Mouse (Mus musculus) layer of hippocampus, adult 9-11 months (tissue): ENCODE measurements around the gene Tcf21.

Source experiments
- DNase-seq: peaks from one replicate; pipeline ENCODE4 v3.0.0; 2022

The Tcf21 gene

DNA sequence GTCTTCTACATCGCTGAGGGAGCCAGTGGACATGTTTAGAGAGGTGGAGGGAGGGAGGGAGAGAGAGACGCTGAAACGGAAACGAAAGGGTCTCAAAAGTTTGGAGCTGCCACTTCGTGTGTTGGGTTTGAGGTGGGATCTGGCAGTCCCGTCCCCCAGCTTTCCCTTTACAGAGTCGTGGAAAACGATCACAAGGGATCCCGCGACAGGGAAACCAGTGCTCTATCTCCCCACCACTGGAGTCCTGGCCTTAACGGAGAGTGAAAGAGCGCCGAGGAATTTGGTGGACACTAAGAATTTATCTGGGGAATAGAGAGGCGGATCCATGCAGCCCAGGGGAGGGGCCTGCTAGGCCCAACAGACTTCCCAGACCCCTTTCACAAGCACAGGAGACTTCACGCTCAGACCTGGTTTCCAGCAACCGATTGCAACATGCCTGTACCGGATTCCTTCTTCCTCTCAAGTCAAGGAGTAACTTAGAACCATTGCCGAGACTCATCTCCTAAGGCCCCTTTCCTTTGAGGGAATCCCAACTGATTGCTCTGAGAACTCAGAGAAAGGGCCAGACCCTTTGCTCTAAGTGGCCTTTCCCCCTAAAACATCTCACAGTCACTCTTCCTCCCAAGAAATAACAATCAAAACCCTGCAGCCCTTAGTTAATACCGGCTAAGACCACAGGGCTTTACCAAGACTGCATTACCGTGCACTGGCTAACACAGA is at the start of gene Tcf21:
Gene Tcf21 (minus strand): TSS at position 304 of the 720 bp plus-strand sequence.
- no peak for DNase-seq

DNA sequence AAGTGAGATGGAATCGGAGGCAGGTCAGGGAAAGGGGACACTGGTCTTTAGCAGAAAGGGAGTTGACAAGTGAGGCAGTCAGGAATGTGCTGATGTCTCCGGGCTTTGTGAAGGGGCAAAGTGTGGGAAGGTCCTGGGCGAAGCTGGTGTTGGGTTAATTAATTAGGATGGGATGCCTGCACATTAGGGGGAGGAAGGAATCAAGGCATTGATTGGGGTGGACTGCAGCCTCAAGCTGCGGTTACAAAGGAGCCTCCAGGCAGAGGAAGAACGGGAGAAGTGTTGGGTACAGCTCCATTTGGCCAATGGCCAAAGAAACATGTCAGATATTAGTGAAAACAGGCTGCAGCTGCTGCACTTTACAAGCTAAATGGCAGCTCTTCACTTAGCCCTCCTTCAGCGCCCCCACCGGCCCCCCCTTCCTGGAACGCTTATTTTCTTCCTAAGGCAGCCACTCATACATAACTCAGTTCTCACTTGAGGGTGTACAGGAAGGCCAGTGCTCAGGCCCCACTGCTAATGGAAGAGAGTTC is 48.5 kb upstream of the Tcf21 start:
- DNase-seq, result no peak

DNA sequence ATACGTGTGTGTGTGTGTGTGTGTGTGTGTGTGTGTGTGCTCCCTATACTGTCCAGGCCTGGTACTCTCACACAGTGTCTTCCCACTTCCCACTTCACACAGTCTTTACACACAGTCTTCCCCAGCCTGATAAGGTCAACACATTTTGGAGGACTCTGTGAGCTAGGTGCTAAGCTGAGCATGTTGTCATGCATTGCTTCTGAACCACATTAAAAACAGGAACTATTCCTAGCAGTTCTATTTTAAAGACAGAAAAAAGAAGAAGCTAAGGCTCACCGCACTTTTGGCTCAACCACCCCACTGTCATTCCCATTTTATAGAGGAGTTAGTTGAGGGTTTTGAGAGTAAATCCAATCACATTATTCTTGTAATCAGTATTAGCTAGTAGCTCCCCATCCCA is 47.2 kb upstream of the Tcf21 start:
- DNase-seq, result no peak

DNA sequence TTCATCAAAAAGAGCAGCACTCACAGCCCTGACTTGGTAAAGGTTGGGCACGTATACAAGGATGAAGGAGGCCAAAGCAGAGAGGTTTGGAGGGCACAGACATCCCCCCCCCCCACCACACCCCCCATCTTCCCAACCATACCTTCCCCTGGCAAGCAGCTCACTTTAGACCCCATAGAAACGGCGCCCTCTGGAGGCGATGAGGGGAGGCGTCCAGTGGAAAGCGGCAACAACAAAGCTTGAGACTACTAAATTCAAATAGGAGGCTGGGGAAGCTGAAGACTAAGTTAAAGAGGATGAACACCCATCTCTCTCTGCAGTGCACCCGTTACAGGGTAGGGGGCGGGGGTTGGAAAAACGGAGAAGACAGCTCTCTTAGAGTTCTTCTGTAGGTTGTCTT is 38.1 kb upstream of the Tcf21 start:
- DNase-seq, result no peak

DNA sequence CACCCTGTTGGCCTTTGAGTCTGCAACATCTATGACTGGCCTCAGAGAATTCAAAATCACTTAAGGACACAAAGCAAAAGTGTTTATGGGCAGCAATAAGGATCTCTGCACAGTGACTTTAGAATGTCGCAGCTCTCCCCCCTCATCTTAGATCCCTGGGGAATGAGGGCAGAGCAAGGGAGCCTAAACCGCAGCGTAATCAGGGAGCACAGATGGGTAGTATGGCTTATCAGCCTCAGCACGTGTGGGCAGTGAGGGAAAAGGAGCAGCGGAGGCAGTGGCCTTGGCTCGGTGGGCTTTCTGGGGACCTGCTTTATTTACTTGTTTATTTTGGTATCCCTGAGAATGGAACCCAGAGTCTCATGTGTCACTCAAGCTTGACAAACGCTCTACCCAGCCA is 34.4 kb upstream of the Tcf21 start:
- no peak for DNase-seq

DNA sequence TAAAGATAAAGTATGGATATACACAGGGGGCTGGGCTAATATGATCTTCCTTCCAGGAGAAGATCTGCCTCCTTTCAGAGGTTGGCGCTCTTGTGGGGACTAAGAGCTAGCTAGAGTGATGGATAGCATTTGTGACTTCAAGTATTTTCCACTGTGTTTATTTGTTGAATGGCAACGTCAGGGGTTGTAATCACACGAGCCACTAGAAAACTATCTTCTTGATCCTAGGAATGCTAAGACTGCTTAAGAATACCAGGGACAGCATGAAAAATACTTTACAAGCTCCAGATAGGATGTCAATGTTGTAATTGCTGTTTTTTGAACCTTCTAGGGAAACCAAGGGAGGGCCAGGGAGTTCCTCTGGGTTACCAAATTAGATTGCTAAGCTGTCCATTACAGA is 25.4 kb upstream of the Tcf21 start:
- DNase-seq, result no peak

DNA sequence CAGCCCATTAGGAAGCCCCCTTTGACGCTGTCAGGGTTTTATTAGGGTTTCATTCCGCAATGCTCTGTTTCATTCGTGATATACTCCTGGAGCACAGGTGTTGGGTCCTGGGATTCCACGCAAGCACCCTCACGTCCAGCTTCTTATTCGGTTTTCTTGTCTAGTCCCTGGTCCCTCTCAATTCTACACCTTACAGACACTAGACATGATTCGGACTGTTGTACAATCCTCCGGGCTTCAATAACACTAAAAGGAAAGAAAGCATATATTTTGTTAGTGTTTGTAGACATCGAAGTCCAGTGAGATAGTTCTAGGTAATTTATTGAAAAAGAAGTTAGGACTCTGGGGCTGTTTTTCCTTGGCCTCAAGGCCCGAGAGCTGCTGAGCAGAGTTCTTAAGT is 24.8 kb upstream of the Tcf21 start:
- no peak for DNase-seq

DNA sequence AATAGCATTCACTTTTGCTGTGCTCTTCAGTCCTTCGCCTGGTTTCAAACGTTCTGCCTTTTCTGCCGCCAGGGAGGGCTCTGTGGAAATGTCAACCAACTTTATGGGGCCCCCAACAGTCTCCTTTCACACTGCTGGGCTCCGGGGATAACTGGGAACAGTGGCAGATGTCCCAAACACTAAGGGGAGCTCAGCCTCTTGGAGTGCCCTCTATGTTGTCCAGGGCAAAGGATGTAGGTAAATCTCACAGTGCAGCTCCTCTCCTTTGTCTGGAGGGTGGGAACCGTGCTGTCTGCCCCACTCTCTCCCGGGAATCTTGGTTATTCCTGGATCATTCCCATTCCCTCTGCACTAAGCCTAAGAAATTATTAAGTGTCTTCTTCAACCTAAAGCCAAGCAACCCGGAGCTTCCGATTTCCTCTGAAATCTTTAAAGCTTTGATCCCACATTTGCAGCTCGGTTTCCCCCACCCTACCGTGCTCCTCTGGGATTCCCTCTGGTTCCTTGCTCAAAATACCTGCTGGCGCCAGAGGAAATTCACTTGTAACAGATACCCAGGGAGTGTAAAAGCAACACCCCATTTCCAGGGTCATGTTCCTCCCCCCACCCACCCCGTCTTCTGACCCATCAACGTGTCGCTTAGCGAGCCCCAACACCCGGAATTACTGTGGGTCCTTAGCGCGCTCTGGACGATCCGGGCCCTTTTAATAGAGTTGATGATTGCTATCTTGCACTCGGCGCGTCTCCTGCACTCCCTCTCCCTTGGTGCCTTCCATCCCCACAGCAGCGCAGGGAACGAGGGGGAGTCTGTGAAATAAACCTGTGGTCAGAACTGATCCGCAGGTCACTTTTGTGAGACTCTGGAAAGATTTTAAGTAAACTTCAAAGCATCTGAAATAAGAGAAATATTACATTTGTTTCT is 23.7 kb upstream of the Tcf21 start:
- no peak for DNase-seq

DNA sequence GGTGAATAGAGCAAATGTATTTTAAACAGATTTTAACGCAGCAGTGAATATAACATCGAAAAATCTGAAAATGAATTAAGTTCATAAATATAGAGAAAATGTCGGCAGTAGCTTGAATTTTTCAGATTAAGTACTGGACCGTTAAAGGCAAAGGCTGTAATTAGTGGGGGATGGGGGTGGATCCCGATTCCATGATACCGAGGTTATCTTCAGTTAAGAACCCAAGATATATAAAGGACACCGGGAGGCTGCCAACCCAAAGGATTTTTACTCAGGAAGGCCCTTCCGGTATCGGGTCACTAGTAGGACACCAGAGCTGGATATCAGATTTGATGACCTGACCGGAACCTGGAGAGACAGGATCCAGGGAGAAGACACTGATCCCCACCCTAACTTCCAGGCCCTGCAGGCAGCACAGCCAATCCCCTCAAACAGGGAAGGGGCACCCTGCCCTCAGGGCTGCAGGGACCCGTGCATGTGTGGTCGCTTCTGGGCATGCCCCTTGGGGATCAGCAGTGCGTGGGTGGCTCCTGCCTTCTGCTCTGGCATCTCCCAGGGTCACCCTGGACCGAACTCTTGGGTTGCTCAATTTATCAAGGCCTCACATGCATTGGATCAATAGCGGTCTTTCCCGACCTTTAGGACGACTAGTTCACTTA is 22.9 kb upstream of the Tcf21 start:
- DNase-seq, result no peak

DNA sequence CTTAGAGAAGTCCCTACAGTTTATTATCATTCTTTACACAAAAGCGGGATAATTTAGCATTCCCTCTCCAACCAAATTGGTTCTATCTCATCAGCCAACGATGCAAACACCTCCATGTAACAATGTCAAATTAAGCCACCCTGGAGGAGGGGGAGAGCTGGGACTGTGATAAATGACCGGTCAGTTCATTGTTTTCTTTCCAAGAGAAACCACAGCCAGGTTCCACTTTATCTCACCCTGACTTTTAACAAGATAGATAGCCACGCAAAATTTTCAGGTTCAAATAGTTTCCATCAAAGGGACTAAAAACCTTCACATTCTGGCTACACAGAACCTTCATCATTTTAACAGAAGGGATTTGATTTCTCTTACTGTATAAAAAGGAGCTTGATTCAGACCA is 22.1 kb upstream of the Tcf21 start:
- DNase-seq, result no peak

DNA sequence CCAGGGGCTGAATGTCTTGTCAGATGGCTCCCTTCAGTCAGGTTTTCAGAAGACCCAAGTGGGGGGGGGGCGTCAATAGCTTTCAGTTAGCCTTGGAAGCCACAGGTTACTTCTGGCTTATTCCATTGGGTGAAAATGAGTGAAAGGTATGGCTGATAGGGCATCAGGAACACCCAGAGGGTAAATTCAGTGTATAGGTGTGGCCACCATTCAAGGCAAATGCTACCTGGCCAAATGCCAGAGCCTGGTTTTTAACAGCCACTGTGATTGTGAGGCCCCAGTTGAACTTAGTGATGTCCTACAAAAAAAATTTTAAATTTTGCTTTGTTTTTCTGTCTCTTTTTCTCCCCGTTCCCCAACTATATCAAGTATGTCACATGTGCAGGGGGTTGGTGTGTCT is 6.3 kb upstream of the Tcf21 start:
- no peak for DNase-seq

DNA sequence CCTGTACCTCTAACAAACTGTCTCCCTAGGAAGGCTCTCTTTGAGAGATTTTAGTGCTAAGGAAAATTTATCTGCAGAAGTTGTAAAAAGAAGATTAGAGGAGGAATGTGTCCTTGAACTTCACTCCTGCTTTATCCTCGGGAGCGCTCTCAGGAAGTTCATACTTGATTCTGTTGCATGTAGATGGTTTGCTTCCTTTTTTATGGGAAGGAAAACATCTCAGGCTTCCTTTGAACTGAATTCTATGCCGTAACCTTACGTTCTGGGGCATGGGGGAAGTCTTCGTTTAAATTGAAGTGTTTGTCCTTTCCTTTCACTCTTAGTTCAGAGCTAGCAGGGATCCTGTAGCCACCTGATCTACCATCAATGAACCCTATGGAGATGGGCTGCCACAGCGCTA is 2.9 kb upstream of the Tcf21 start:
- no peak for DNase-seq

DNA sequence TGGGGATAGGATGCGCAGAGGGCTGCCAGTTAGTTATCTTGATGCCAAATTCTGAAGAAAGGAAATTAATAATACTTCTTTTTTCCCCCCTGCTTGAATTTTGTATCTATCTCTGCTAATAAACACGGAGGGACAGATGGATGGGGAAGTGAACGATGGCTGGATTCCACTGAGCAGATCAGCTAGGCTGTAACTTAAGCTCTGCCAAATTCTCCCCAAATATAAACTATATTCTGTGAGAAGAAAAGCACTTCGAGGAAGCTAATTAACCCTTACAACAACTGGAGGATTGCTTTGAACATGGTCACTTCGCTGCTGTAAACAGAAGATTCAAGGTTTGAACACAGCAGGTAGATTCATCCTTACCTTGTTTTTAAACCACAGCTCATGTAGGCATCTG is 2.5 kb upstream of the Tcf21 start:
- DNase-seq, result no peak

DNA sequence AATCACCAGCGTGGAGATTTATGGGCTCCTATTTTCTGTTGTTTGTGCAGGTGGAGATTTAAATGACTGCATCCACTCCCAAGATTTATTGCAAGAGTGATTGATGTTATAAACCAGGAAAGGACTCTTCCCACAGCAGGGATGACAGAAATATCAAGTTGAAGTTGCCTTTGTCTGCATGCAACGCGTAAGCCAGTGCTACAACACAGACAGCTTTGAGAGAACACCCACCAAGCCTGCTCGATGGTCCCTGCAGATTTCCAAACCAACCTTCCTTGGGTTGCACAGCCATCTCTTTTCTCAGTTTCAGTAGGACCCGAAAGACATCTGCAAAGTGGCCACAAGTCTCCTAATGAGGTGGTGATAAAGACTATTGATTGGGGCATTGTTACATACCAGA is 1.7 kb upstream of the Tcf21 start:
- no peak for DNase-seq

DNA sequence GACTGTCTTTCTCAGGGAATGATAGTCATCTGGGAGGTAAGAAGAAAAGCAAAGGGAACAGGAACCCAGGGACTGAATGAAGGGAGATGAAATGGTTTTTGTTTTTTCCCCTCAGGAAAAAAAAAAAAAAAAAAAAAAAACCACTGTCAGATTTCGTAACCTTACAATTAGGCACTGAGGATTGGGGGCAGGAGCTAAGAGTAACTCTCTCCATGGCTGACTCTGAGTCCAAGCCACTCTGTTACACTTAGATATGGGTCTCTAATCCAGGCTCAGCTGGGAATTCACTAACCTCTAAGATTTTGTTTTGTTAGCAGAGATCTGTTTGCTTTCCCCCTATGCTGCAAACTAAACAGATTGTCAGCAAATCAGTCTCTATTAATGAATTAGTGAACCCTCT is 1.3 kb upstream of the Tcf21 start:
- no peak for DNase-seq

DNA sequence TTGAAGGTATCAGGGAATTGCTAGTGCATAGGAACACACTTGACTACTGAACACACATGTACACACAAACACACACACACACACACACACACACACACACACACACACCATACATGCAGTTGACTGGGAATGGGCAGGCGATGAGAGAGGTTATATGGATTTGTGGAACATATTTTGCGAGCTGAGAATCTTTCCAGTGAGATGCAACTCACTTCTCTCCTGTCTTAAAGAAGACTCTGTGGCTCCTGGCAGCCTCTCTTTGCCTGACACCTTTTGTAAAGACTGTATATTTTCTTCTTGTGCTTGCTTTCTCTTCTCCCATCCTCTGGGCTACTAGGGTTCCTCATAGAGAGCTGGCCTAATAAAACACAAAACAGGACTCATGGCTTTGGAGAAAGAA is 867 bp upstream of the Tcf21 start:
- no peak for DNase-seq

DNA sequence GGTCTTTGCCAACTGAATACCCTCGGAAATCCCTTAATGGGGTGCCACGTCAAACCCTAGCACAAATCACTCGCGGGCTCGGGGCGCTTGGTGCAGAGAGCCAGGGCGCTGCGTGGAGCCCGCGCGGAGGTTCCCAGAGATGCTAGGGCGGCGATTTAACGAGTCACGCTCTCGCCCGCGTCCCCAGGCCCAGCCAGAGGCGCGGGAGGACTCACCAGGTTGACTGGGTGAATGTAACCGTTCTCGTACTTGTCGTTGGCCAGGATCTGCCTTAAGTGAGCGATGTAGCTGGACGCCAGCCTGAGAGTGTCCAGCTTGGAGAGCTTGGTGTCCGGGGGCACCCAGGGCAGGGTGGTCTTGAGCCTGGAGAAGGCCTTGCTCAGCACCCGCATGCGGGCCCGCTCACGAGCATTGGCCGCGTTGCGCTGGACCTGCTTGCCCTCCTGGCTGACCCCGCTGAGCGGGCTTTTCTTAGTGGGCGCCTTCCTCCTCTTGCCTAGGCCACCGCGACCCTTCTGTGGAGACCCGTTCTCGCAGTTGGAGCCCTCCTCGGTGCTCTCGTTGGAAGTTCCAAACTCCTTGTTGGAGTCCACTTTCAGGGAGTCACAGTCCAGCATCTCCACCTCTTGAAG is 619 bp downstream of the Tcf21 start:
- no peak for DNase-seq

DNA sequence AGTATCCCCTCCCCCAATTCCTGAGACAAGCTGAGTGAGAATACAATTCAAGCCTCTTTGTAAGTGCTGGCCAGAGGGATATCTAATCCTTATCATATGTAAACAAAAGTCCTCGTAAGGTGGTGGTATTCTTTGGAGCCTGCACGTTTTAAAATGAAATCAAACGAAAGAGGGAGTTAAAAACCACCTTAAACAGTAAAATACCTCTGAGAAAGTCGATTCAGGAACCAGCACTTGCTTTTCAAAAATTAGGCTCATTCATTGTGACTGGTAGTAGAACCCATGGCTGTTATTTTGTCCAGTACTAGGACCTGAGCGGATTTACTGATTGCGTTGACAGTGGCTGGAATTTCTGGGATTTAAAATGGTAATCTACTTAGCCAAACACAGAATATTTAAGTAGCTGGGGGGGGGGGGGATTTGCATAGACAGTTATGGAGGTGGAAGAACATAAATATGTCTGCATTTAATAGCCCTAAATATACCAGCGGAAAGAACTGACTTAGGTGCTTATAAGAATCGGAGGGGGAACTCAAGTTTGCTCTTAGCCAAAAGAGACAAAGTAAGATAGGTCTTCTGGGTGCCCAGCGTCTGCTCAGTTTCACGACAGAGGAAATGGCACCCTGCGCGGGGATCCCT is 1.3 kb downstream of the Tcf21 start:
- no peak for DNase-seq

DNA sequence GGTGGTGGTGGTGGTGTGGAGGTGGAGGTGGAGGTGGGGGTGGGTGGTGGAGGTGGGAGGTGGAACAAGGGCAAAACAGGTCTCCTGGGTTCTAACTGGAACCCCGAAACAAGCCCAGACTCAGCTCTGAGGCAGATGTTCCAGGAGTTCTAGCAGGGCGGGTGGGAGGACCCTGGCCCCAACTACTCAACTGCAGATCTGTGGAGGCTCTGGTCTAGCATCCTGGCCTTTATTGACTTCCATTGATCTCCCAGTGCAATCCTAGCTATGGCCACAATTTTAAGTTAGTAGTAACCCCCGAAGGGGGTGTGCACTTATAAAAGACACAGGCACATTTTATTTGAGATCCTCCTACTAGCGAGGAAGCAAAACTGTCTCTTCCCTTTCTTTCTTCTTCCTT is 2.0 kb downstream of the Tcf21 start:
- DNase-seq, result no peak

DNA sequence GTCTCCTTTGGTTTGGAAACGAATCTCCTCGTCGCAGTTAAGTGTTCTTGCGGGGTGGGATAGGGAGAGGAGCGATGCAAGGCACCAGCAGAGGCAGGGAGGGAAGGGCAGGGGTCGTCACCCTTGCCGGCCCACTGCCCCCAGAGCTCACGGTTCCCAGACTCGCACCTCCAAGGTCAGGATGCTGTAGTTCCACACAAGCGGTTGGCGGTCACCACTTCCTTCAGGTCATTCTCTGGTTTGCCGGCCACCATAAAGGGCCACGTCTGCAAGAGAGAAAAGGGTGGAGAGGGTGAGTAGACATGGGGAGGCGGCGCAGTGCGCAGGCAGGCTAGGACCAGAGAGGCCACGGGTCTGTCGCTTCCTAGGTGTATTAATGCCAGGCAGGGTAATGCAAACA is 2.4 kb downstream of the Tcf21 start:
- DNase-seq, result no peak

DNA sequence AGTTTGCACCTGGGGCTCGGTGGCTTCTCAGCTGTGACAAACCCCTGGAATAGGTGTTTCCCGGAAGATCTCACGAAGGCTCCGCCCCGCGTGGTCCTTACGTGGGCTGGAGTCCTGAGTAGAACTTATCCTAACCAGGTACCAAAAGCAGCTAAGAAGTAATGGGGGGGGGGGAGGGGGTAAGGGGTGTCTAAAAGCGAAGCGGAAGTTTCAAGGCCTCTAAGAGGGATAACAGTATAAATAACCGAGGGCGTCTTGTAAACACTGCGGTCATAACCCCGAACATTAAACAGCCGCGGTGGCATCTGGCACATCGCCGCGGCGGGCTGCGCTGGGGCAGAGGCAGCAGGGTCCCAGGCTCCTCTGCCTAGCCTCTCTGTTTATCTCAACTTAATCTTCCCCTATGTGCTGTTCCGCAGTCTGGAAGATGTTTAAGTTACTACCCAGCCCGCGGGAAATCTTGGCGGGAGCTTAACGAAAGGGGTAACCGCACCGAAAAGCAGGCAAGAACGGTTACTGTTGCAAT is 3.7 kb downstream of the Tcf21 start:
- DNase-seq, result no peak

DNA sequence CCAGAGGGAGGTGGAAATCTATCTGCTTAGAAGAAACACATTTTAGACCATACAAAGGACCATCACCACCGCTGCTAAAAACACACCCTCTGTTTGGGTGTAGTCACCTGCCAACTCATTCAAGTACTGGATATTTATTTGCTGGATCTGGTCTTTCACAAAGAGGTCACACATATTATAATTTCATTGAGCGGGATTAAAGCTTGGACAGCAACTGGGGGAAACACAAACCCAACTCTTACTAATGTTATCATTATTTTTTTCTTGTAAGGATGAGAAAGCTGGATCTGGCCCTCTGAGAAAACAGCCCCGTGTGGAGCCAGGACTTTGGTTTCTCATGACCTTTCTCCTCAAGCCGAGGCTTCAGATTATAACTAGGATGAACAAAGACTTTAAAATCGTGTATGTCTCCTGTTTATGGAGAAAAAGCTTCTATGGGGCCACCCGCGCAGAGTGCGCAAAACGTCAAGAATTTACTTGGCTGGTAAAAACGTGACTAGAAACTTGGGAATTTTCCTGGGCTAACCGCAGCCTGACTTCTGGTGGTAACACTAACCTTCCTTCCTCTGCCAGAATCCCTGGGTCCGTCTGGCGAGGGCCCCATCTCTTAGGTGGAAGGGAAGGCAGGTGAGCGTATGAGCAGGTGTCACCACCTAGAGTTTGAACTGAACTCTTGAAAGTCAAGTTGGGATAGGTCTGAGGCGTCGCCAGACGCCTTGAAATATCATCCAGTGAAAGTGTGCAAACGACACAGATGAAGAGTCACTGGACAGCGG is 4.3 kb downstream of the Tcf21 start:
- DNase-seq, result no peak
